Mouse (Mus musculus) G1E (cell line): ENCODE data around the gene Il17rd. TPM values are rescaled to one million over a fixed set of nuclear protein-coding genes. Genes with fewer than 3 reads are reported as not detected.

Source experiments
- ATAC-seq: 2 replicates; pipeline ENCODE4 v1.8.0; 2016; ENCODE audit warnings: mild to moderate bottlenecking; ENCODE audit not compliant: insufficient number of reproducible peaks, poor library complexity, low FRiP score, severe bottlenecking; ENCODE audit errors: extremely low read depth
- DNase-seq: peaks from one replicate; pipeline ENCODE4 v3.0.0; 2012; ENCODE audit warnings: low spot score
- H3K27me3 ChIP-seq: 2 replicates; pipeline ENCODE4 v1.6.1; 2012; ENCODE audit warnings: mild to moderate bottlenecking, low read length, inconsistent platforms; ENCODE audit not compliant: insufficient read depth
- H3K36me3 ChIP-seq: replicated peaks from 2 replicates; pipeline ENCODE3; 2012; ENCODE audit warnings: mild to moderate bottlenecking, inconsistent platforms
- H3K4me1 ChIP-seq: 2 replicates; pipeline ENCODE4 v1.6.1; 2012; ENCODE audit warnings: low read depth, low read length, inconsistent platforms, mixed read lengths; ENCODE audit not compliant: insufficient read depth
- H3K4me3 ChIP-seq: 2 replicates; pipeline ENCODE4 v1.5.1; 2012; ENCODE audit warnings: low read depth, mild to moderate bottlenecking, inconsistent platforms, low read length, moderate library complexity, mixed read lengths
- H3K9me3 ChIP-seq: replicated peaks from 2 replicates; pipeline ENCODE4 v1.6.1; 2012; ENCODE audit warnings: inconsistent platforms
- CTCF ChIP-seq: IDR thresholded peaks from 2 replicates; pipeline ENCODE4 v1.5.1; 2012; ENCODE audit warnings: low read depth, low read length, inconsistent platforms, mixed read lengths
- GATA1 ChIP-seq: IDR thresholded peaks from 2 replicates; pipeline ENCODE4 v1.6.1; 2012; ENCODE audit warnings: borderline replicate concordance, low read length, inconsistent platforms, mixed read lengths
- GATA2 ChIP-seq: IDR thresholded peaks from 2 replicates; pipeline ENCODE4 v1.6.1; 2012; ENCODE audit warnings: low read depth, low read length, inconsistent platforms, borderline replicate concordance
- POLR2AphosphoS5 ChIP-seq: IDR thresholded peaks from 2 replicates; pipeline ENCODE4 v1.6.1; 2012; ENCODE audit warnings: low read depth, low read length, inconsistent platforms; ENCODE audit not compliant: insufficient replicate concordance
- TAL1 ChIP-seq: conservative IDR thresholded peaks from 2 replicates; pipeline ENCODE4 v1.6.1; 2012; ENCODE audit warnings: low read depth, low read length, inconsistent platforms, mixed read lengths
- polyA plus RNA-seq: library from polyadenylated mRNA; stranded (reverse); fragments of >175 nt; gene quantifications from 2 replicates; pipeline ENCODE4 v1.2.3, GENCODE M21; 2012
- total RNA-seq, 2 experiments: library from RNA; stranded (forward) in 1 of 2; stranded (reverse) in 1 of 2; fragments of 200-1000 nt in 1 of 2; fragments of >200 nt in 1 of 2; fragmentation: Nextera tagmentation in 1 of 2; gene quantifications; 2 replicates each; pipeline ENCODE4 v1.2.3; 2014 to 2017

Gene Il17rd
- total and polyA plus RNA-seq, 3 experiments = 0.11 TPM; not detected in 2

GRCm38 (mm10) chr14:27075909-27076521 is 37.3 kb downstream of the Il17rd start:
- ATAC-seq = no peak
- no peak for TF ChIP-seq POLR2AphosphoS5
- TF ChIP-seq GATA1 = no peak
- no peak for TF ChIP-seq GATA2
- no peak for TF ChIP-seq CTCF
- TF ChIP-seq TAL1 = no peak
- Histone ChIP-seq H3K9me3 (no peaks in the 10 kb centered on the region), H3K4me1 (no peaks in the 10 kb centered on the region), H3K27me3 (no peaks in the 10 kb centered on the region), H3K36me3 (no peaks in the 10 kb centered on the region), H3K4me3 (no peak overlapping the region)
- no peak for DNase-seq

- no peak overlapping the region for H3K4me3 ChIP-seq
Observed at GRCm38 (mm10) chr14:27076522-27076920, 37.8 kb downstream of the Il17rd start.

GRCm38 (mm10) chr14:27081536-27082275 is 43.0 kb downstream of the Il17rd start:
- H3K27me3 ChIP-seq = no peaks in the 10 kb centered on the region
- DNase-seq = no peak
- H3K9me3 ChIP-seq = no peaks in the 10 kb centered on the region
- ATAC-seq = no peak
- no peaks in the 10 kb centered on the region for H3K36me3 ChIP-seq
- H3K4me3 ChIP-seq = no peak overlapping the region
- no peaks in the 10 kb centered on the region for H3K4me1 ChIP-seq
- TF ChIP-seq TAL1 (no peak), CTCF (no peak), GATA1 (no peak), GATA2 (no peak), POLR2AphosphoS5 (no peak)

More at GRCm38 (mm10) chr14:27076522-27076920, 37.8 kb downstream of the Il17rd start:
- TF ChIP-seq GATA2 (no peak), TAL1 (no peak)
- ATAC-seq (no peak), DNase-seq (no peak)
- no peaks in the 10 kb centered on the region for H3K27me3 ChIP-seq
- H3K4me1 ChIP-seq = no peaks in the 10 kb centered on the region
- no peaks in the 10 kb centered on the region for H3K9me3 ChIP-seq
- H3K36me3 ChIP-seq = no peaks in the 10 kb centered on the region

- H3K9me3 ChIP-seq = no peaks in the 10 kb centered on the region
- H3K27me3 ChIP-seq = no peaks in the 10 kb centered on the region
- DNase-seq = no peak
- H3K36me3 ChIP-seq = no peaks in the 10 kb centered on the region
- H3K4me3 ChIP-seq = no peak overlapping the region
- no peak for ATAC-seq
- no peak for TF ChIP-seq TAL1
- TF ChIP-seq GATA2 = no peak
- no peak for TF ChIP-seq POLR2AphosphoS5
- no peak for TF ChIP-seq CTCF
- no peak for TF ChIP-seq GATA1
- H3K4me1 ChIP-seq = no peaks in the 10 kb centered on the region
Observed at GRCm38 (mm10) chr14:27085471-27085870, 46.7 kb downstream of the Il17rd start.

GRCm38 (mm10) chr14:27085999-27086398 is 47.3 kb downstream of the Il17rd start:
- TF ChIP-seq TAL1 = no peak
- no peak for TF ChIP-seq GATA1
- TF ChIP-seq POLR2AphosphoS5 = no peak
- no peak for TF ChIP-seq GATA2
- TF ChIP-seq CTCF = no peak
- Histone ChIP-seq H3K4me3 (no peak overlapping the region), H3K36me3 (no peaks in the 10 kb centered on the region), H3K4me1 (no peaks in the 10 kb centered on the region), H3K9me3 (no peaks in the 10 kb centered on the region), H3K27me3 (no peaks in the 10 kb centered on the region)
- ATAC-seq = no peak
- DNase-seq = no peak

GRCm38 (mm10) chr14:27094247-27094646 is 55.5 kb downstream of the Il17rd start:
- no peaks in the 10 kb centered on the region for H3K36me3 ChIP-seq
- H3K4me3 ChIP-seq = no peak overlapping the region
- no peaks in the 10 kb centered on the region for H3K9me3 ChIP-seq
- DNase-seq (no peak), ATAC-seq (no peak)
- TF ChIP-seq CTCF (no peak), TAL1 (no peak), POLR2AphosphoS5 (no peak), GATA2 (no peak), GATA1 (no peak)
- no peaks in the 10 kb centered on the region for H3K4me1 ChIP-seq
- H3K27me3 ChIP-seq = 0 out of 2 replicates have a peak, but pooled peaks cover 3% of the 10 kb centered on the region

GRCm38 (mm10) chr14:27096133-27096532 is 57.4 kb downstream of the Il17rd start:
- no peaks in the 10 kb centered on the region for H3K4me1 ChIP-seq
- no peaks in the 10 kb centered on the region for H3K36me3 ChIP-seq
- DNase-seq = no peak
- no peak for ATAC-seq
- TF ChIP-seq GATA2 (no peak), CTCF (no peak), TAL1 (no peak), GATA1 (no peak), POLR2AphosphoS5 (no peak)
- peaks cover 3% of the 10 kb centered on the region; the same call in 1 of the 2 replicates for H3K27me3 ChIP-seq
- H3K4me3 ChIP-seq = no peak overlapping the region
- no peaks in the 10 kb centered on the region for H3K9me3 ChIP-seq
